Mouse (Mus musculus) cerebellum, adult (tissue): ENCODE results near the gene Chst5.

Experiments
- ATAC-seq: cut with Nextera tagmentation; 2 replicates; pipeline ENCODE4 v1.9.2; 2017; ENCODE audit warnings: mild to moderate bottlenecking, moderate library complexity, mixed read lengths; ENCODE audit not compliant: insufficient number of reproducible peaks, low FRiP score, low TSS enrichment

Chst5 gene

GRCm38 (mm10) chr8:111931721-111932120, 21.5 kb upstream of the Chst5 start:
- no peak for ATAC-seq

- ATAC-seq, result no peak
Observed at GRCm38 (mm10) chr8:111929648-111930344, 19.5 kb upstream of the Chst5 start.

DNA sequence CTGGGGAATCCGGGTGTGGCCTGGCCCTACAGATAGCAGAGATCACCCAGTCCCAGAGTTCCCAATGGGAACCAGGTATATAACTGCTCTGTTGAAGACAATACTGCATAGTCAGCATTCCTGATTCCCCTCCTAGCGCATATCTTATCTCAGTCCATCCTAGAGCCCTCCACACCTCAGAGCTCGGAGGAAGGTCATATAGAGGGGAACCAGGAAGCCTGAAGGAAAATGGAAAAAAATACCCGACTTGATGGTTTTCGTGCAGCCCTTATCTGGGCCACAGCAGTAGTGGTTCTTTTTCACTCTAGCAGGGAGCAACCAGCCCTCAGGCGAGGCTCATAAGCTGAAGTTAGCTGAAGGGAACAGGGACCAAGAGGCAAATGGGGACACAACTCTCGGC, 14.7 kb upstream of the Chst5 start:
- ATAC-seq, result no peak

DNA sequence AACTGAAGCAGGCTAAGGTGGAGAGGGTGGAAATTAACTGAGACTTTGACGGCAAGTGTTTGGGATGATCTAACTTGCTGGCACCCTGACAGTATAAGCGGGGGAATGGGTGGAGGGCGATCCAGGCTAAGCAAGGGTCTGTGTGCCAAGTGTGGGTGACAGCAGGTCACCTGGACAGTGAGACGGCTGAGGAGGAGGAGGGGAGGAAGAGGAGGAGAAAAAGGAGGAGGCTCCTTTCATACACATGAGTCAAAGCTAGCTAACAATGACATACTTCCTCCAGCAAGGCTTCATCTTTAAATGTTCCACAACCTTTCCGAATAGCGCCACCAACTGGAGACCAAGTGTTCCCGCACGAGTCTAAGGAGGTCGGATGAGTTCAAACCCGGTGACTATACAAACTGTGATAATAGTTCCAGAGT, 13.1 kb upstream of the Chst5 start:
- ATAC-seq, result peak; percentile 91

DNA sequence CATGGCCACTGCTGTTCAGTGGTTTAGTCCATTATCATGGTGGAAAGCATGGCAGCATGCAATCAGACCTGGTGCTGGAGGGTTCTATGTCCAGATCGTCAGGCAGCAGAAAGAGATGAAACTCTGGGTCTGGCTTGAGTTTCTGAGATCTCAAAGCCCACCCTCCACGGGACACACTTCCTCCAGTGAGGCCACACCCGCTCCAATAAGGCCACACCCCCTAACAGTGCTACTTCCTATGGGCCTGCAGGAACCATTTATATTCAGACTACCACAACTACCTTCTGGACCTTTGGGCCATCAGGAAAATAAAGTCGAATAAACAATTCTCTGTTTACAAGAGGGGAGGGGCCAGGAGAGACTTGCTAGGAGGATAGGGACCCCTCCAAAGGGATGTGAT, 10.7 kb upstream of the Chst5 start:
- ATAC-seq, result no peak

GRCm38 (mm10) chr8:111919663-111920062, 9.4 kb upstream of the Chst5 start:
- ATAC-seq, result no peak

DNA sequence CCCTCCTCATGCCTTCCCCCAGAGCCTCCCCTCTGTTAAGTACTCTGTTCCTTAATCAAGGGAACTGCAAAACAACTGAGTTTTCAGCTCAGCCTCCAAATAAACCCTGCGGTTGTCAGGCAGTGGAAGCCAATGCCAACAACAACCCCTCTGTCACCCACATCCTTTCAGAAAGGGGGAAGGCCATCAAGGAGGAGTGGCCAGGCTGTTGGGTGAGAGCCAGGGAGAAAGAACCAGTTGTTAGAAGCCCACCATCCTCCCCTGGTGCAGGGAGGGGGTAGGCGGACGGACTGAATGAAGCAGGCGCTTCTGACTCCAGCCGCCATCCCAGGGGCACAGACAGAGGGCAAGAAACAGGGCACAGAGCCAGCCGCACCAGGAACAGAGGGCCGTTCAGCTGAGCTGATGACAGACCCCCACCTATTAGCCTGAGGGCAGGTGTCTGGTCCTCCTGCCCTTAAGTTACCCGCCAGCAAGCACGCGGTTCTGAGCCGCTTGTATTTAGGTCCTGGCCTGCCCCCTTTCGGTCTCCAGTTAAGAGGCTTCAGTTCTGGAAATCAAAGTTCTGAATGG, 2.7 kb upstream of the Chst5 start:
- no peak for ATAC-seq

- no peak for ATAC-seq
Observed at GRCm38 (mm10) chr8:111911572-111911971, 1.3 kb upstream of the Chst5 start.

GRCm38 (mm10) chr8:111905500-111906121, 4.6 kb downstream of the Chst5 start:
- no peak for ATAC-seq

DNA sequence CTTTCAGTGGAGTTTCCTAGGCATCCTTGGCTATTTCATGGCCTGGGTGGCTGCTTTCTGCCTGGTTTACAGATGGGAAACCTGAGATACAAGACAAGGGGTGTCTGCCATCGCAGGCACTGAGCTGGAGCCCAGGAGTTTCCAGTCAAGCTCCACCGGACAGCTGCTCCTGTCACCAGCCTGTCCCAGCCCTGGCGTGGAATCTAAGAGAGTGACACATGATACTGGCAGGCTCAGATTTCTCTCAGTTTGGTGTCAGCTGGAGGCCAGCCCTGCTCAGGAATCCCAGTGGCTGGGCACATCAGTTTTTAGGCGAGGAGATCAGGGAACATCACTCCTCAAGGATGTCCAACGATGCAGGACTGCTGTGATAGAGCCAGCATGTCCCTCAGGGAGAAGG, 8.2 kb downstream of the Chst5 start:
- no peak for ATAC-seq

GRCm38 (mm10) chr8:111898586-111898985, 11.7 kb downstream of the Chst5 start:
- ATAC-seq, result no peak

- ATAC-seq, result no peak
Observed at GRCm38 (mm10) chr8:111894955-111895354, 15.3 kb downstream of the Chst5 start.

DNA sequence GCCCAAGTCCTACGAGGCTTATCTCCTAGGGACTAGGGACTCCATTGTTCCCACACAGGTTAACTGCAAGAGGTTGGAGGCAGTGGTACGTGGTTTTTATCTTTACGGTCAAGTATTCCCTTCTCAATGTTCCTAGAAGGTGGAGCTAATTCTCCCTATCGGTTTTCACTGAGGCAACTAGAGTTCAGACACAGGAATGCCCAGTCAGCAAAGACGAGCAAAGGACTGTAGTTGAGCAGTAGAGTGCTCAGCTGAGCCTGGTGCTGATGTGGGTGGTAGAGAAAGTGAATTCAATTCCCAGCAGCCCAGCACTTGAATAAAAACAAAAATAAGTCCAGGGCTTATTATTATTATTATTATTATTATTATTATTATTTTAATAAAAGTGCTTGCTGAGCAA, 17.6 kb downstream of the Chst5 start:
- no peak for ATAC-seq

GRCm38 (mm10) chr8:111891983-111892382, 18.3 kb downstream of the Chst5 start:
- ATAC-seq, result no peak

DNA sequence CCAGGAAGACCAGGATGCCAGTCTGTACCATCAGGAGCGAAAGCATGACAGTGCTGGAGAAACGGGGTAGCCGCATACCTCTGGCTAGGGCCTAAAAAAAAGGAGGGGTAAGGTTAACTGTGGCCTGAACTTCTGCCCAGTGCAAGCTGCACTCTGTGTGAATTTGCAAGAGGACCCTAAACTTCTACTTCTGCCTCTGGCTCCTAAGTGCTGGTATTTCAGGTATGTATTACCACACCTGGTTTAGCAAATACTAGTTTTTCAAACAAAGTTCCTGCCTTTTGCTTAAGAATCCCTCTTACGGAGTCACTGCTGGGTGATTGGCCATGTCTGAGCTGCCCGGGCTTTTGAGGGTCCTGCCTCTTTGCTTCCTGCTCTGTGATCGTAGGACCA, 19.3 kb downstream of the Chst5 start:
- no peak for ATAC-seq

GRCm38 (mm10) chr8:111889931-111890910, 20.0 kb downstream of the Chst5 start:
- peak; percentile 70; the same call in 1 of the 2 replicates for ATAC-seq

- ATAC-seq, result no peak
Observed at GRCm38 (mm10) chr8:111888091-111888650, 22.1 kb downstream of the Chst5 start.

- no peak for ATAC-seq
Observed at GRCm38 (mm10) chr8:111887479-111887878, 22.8 kb downstream of the Chst5 start.

DNA sequence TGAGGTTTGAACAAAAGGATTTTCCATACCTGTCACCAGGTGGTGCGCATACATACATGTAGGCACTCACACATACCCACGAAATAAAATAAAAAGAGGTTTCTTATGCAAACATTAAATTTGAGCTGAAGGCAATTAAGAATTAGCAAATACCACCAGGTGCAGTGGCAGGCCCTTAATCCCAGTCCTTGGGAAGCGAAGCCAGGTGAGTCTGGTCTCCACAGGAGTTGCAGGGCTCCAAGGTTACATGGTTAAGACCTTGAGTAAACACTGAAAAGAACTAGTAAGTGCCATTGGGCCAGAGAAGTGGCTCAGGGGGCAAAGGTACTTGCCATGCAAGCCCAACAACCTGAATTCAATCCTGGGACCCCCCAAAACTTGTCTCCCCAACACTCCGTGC, 26.6 kb downstream of the Chst5 start:
- no peak for ATAC-seq

DNA sequence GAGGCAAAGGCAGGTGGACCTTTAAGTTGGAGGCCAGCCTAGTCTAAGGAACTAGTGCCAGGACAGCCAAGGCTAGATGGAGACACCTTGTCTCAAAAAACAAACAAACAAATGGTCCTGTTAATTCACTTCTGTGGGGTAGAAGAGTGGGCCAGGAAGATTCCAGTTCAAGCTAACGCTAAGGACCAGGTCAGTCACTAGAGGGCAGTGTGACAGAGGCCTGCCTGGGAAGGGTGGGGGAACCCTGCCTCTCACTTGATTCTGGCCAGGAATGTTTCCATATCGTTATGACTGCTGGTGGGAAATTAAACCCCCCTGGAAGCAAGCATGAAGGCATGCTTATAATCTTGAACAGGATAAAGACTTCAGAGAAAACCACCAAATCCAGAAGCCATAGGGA, 28.7 kb downstream of the Chst5 start:
- peak; percentile 75; the same call in 1 of the 2 replicates for ATAC-seq
